Mouse (Mus musculus) c-Kit-negative CD71-positive TER-119-positive erythroid progenitor cells, embryonic 14.5 days (primary cell): ENCODE measurements around the gene Acvr1b.

Source experiments
- DNase-seq: peaks from one replicate; pipeline ENCODE4 v3.0.0-alpha.2; 2013; ENCODE audit warnings: low read depth, low spot score

Acvr1b gene

GRCm38 (mm10) chr15:101173421-101174211 lies at the start of gene Acvr1b:
Gene Acvr1b (plus strand): TSS chr15:101174067.
- peak; percentile 25 for DNase-seq

GRCm38 (mm10) chr15:101125561-101125960 lies 48.3 kb upstream of the Acvr1b start:
- no peak for DNase-seq

- DNase-seq, result no peak
These were observed 46.9 kb upstream of the Acvr1b start for GRCm38 (mm10) chr15:101126876-101127544.

- DNase-seq, result no peak
These were observed 45.4 kb upstream of the Acvr1b start, which contains the start of gene Acvrl1 for GRCm38 (mm10) chr15:101128181-101129089. Gene Acvrl1 (plus strand): TSS chr15:101128522.

- DNase-seq, result no peak
These were observed 44.5 kb upstream of the Acvr1b start for GRCm38 (mm10) chr15:101129412-101129811.

GRCm38 (mm10) chr15:101131498-101131897 lies 42.4 kb upstream of the Acvr1b start:
- DNase-seq, result no peak

GRCm38 (mm10) chr15:101132041-101132440 lies 41.8 kb upstream of the Acvr1b start:
- DNase-seq, result no peak

- no peak for DNase-seq
These were observed 41.1 kb upstream of the Acvr1b start for GRCm38 (mm10) chr15:101132761-101133160.

GRCm38 (mm10) chr15:101133993-101134704 lies 39.7 kb upstream of the Acvr1b start:
- no peak for DNase-seq

GRCm38 (mm10) chr15:101135405-101135804 lies 38.5 kb upstream of the Acvr1b start:
- no peak for DNase-seq

- DNase-seq, result no peak
These were observed 36.4 kb upstream of the Acvr1b start for GRCm38 (mm10) chr15:101137455-101137854.

- DNase-seq, result no peak
These were observed 35.2 kb upstream of the Acvr1b start for GRCm38 (mm10) chr15:101138675-101139074.

- no peak for DNase-seq
These were observed 34.0 kb upstream of the Acvr1b start for GRCm38 (mm10) chr15:101139885-101140284.

GRCm38 (mm10) chr15:101140587-101140986 lies 33.3 kb upstream of the Acvr1b start:
- no peak for DNase-seq

GRCm38 (mm10) chr15:101141061-101141541 lies 32.8 kb upstream of the Acvr1b start:
- no peak for DNase-seq

- no peak for DNase-seq
These were observed 31.2 kb upstream of the Acvr1b start for GRCm38 (mm10) chr15:101142672-101143071.

- DNase-seq, result no peak
These were observed 30.4 kb upstream of the Acvr1b start for GRCm38 (mm10) chr15:101143494-101143893.

GRCm38 (mm10) chr15:101144176-101144575 lies 29.7 kb upstream of the Acvr1b start:
- DNase-seq, result no peak

GRCm38 (mm10) chr15:101144779-101145178 lies 29.1 kb upstream of the Acvr1b start:
- DNase-seq, result no peak

GRCm38 (mm10) chr15:101145424-101146099 lies 28.3 kb upstream of the Acvr1b start:
- peak; percentile 12 for DNase-seq
